ENCODE assay signal across 10 mouse cellular contexts in genomic region chr9:49989464-49990271, GRCm38 (mm10).
DNase-seq lines count a peak whose midpoint lies in the region.
"Had no signal": no experiment of that assay in that cellular context is flagged by ENCODE, and none has a peak within 500 bp of the region (broad histone marks: within the 10 kb centered on the region; RNA-seq: fewer than 3 reads in every experiment).

No protein-coding gene starts in this region.

- 66% methylated on average over 14 of the region's 14 CpGs for WGBS in midbrain, embryonic 10.5 days

- H3K27ac ChIP-seq in midbrain, embryonic 10.5 days (replicated peaks): peak overlapping the region; percentile 13; the same call in 1 of the 2 replicates
- H3K27ac ChIP-seq: liver, embryonic 14.5 days had no signal

- H3K36me3 ChIP-seq in midbrain, embryonic 10.5 days: no peaks in the 10 kb centered on the region
- H3K36me3 ChIP-seq: G1E had no signal

- H3K4me3 ChIP-seq in midbrain, embryonic 10.5 days: no peak overlapping the region

- H3K27me3 ChIP-seq in midbrain, embryonic 10.5 days (ENCODE audit: low read depth, poor library complexity, severe bottlenecking): no peaks in the 10 kb centered on the region

- peak; percentile 87 for DNase-seq in adipocyte (ENCODE audit: low spot score)
- DNase-seq in cerebellum, postnatal 10 days: peak; percentile 84 to 89
- peak; percentile 98 for DNase-seq in heart, adult 11 months
- peak; percentile 86 for DNase-seq in kidney, adult 11 months
- peak; percentile 64 to 94 for DNase-seq in left cerebral cortex, adult 8-10 months (ENCODE audit: low spot score in 2 of 2)
- no peak for DNase-seq in midbrain, embryonic 10.5 days (ENCODE audit: low spot score)
- peak; percentile 6 to 31 for DNase-seq in spleen, postnatal 36 days (ENCODE audit: low spot score in 2 of 2)
- no peak for DNase-seq in yolk sac, embryonic 10.5 days (ENCODE audit: low spot score)

- H3K4me1 ChIP-seq in midbrain, embryonic 10.5 days: peaks cover 6% of the 10 kb centered on the region; the same call in 1 of the 2 replicates

- peaks cover under 1% of the 10 kb centered on the region; the same call in 1 of the 2 replicates for H3K9me3 ChIP-seq in midbrain, embryonic 10.5 days (replicated peaks)

Comparison
In these comparisons a context has a peak if more than half of its experiments do, and no peak if none do; other contexts are left out.
1. DNase-seq: peak in adipocyte (single experiment), cerebellum, postnatal 10 days (2 of 2), heart, adult 11 months (single experiment), kidney, adult 11 months (single experiment), left cerebral cortex, adult 8-10 months (2 of 2) and spleen, postnatal 36 days (2 of 2); none in midbrain, embryonic 10.5 days (single experiment) and yolk sac, embryonic 10.5 days (single experiment).